Mouse (Mus musculus) liver, adult 2 months (tissue): Measurements from ENCODE around the gene Ak1.

Experiments
- CTCF ChIP-seq: fragments of 200-500 bp; IDR thresholded peaks from 2 replicates; pipeline ENCODE4 v1.5.1; 2011; ENCODE audit warnings: low read depth, low read length, control low read depth
- POLR2A ChIP-seq: fragments of 200-500 bp; IDR thresholded peaks from 2 replicates; pipeline ENCODE4 v1.6.1; 2011; ENCODE audit warnings: low read length, control low read depth; ENCODE audit not compliant: insufficient read depth; ENCODE audit errors: extremely low read depth

DNA sequence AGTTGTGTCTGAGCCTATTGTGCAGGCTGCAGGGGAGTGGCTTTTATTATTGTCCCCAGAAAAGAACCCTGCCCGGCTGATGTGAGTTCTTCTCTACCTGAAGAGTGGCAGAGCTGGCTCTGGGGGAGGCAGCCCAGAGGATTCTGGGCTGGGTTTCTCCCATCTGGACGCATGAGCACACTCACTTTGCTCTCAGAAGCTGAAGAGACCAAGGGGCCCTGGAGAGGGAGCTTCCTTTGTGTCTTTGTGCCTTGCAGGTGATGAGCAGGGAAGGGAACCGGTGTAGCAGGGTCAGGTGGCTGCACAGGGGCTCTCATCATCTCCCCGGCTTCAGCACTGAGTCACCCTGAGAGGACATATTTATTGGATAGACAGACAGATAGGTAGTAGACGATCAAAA lies 40.7 kb downstream of the Ak1 start:
- no peak for TF ChIP-seq CTCF
- TF ChIP-seq POLR2A = no peak
